Mouse (Mus musculus): ENCODE results near the gene Jph2.

The Jph2 gene

GRCm38 (mm10) chr2:163397905-163398304 lies at the start of gene Jph2:
Jph2 (minus strand) TSS chr2:163397993.
- no peak for DNase-seq

- DNase-seq, result no peak
These were observed 49.6 kb upstream of the Jph2 start for GRCm38 (mm10) chr2:163447375-163447774.

GRCm38 (mm10) chr2:163444017-163444416 lies 46.2 kb upstream of the Jph2 start:
- no peak for DNase-seq

- DNase-seq, result peak; percentile 88 to 91
These were observed 45.8 kb upstream of the Jph2 start for GRCm38 (mm10) chr2:163443543-163443942.

- DNase-seq, result peak; percentile 39 to 46
These were observed 41.7 kb upstream of the Jph2 start for GRCm38 (mm10) chr2:163439488-163439887.

- DNase-seq, result peak; percentile 26 to 74
These were observed 41.0 kb upstream of the Jph2 start for GRCm38 (mm10) chr2:163438619-163439451.

GRCm38 (mm10) chr2:163438246-163438618 lies 40.4 kb upstream of the Jph2 start, which contains the start of gene Gdap1l1:
Gdap1l1 (plus strand) TSS chr2:163438476.
- DNase-seq, result peak; percentile 82 to 88

GRCm38 (mm10) chr2:163437800-163438199 lies 40.0 kb upstream of the Jph2 start:
- peak in 1 of 2 experiments; percentile 47 for DNase-seq

- peak; percentile 96 to 97 for DNase-seq
These were observed 36.2 kb upstream of the Jph2 start for GRCm38 (mm10) chr2:163433971-163434370.

- DNase-seq, result no peak
These were observed 33.5 kb upstream of the Jph2 start for GRCm38 (mm10) chr2:163431289-163431688.

GRCm38 (mm10) chr2:163428346-163429011 lies 30.7 kb upstream of the Jph2 start:
- no peak for DNase-seq

- no peak for DNase-seq
These were observed 26.8 kb upstream of the Jph2 start, which contains the start of gene Oser1 for GRCm38 (mm10) chr2:163424597-163424996. Oser1 (minus strand) TSS chr2:163424697.

GRCm38 (mm10) chr2:163422895-163423660 lies 25.3 kb upstream of the Jph2 start:
- DNase-seq, result no peak

GRCm38 (mm10) chr2:163420366-163420886 lies 22.6 kb upstream of the Jph2 start:
- DNase-seq, result peak in 1 of 2 experiments; percentile 26

GRCm38 (mm10) chr2:163419346-163420045 lies 21.7 kb upstream of the Jph2 start:
- peak; percentile 99 to 100 for DNase-seq

- no peak for DNase-seq
These were observed 21.1 kb upstream of the Jph2 start for GRCm38 (mm10) chr2:163418841-163419345.

GRCm38 (mm10) chr2:163417830-163418229 lies 20.0 kb upstream of the Jph2 start:
- DNase-seq, result no peak

- no peak for DNase-seq
These were observed 19.2 kb upstream of the Jph2 start for GRCm38 (mm10) chr2:163417026-163417425.

GRCm38 (mm10) chr2:163412846-163413590 lies 15.2 kb upstream of the Jph2 start:
- DNase-seq, result no peak

GRCm38 (mm10) chr2:163412419-163412818 lies 14.6 kb upstream of the Jph2 start:
- DNase-seq, result no peak

- DNase-seq, result no peak
These were observed 14.0 kb upstream of the Jph2 start for GRCm38 (mm10) chr2:163411840-163412239.

All from cerebellum, adult 18-20 months (tissue).